Mouse (Mus musculus): ENCODE data around the gene Dpep3. TPM values are rescaled to one million over a fixed set of nuclear protein-coding genes. Genes with fewer than 3 reads are reported as not detected.
"Not testable (repeated sequence)": the region's sequence is repeated elsewhere in the genome, so short reads cannot be mapped to it uniquely, and the experiment has no call there.

The Dpep3 gene
- polyA plus RNA-seq (2015; fragmentation: Nextera tagmentation; extraction: Ambion mirVana) = not detected in 2 replicates

GRCm38 (mm10) chr8:105979325-105979724 lies at the start of gene Dpep3:
Gene Dpep3 (minus strand): TSS chr8:105979429.
- Histone ChIP-seq H3K4me1 (no peaks in the 10 kb centered on the region), H3K27me3 (no peaks in the 10 kb centered on the region), H3K9ac (no peak within 1 kb of the TSS), H3K27ac (no peak within 1 kb of the TSS), H3K36me3 (ENCODE audit: poor library complexity, severe bottlenecking) (no peaks in the 10 kb centered on the region), H3K4me2 (no peak within 1 kb of the TSS), H3K4me3 (no peak within 1 kb of the TSS), H3K9me3 (replicated peaks) (no peaks in the 10 kb centered on the region)
- ATAC-seq = no peak
- WGBS = 93% methylated on average over 15 of the region's 15 CpGs

- ATAC-seq = peak; percentile 59; the same call in 1 of the 2 replicates
- H3K4me1 ChIP-seq = no peaks in the 10 kb centered on the region
- no peak overlapping the region for H3K9ac ChIP-seq
- H3K9me3 ChIP-seq (replicated peaks) = no peaks in the 10 kb centered on the region
- no peak overlapping the region for H3K27ac ChIP-seq
- H3K4me2 ChIP-seq = no peak overlapping the region
- H3K36me3 ChIP-seq (ENCODE audit: poor library complexity, severe bottlenecking) = peaks cover 39% of the 10 kb centered on the region
- no peak overlapping the region for H3K4me3 ChIP-seq
- H3K27me3 ChIP-seq = no peaks in the 10 kb centered on the region
Measured at GRCm38 (mm10) chr8:106022483-106022882, 43.3 kb upstream of the Dpep3 start.

GRCm38 (mm10) chr8:106018039-106018438 lies 38.8 kb upstream of the Dpep3 start:
- Histone ChIP-seq H3K27me3 (no peaks in the 10 kb centered on the region), H3K4me1 (no peaks in the 10 kb centered on the region), H3K4me2 (no peak overlapping the region), H3K27ac (no peak overlapping the region), H3K4me3 (no peak overlapping the region), H3K36me3 (ENCODE audit: poor library complexity, severe bottlenecking) (peaks cover 29% of the 10 kb centered on the region), H3K9ac (no peak overlapping the region), H3K9me3 (replicated peaks) (no peaks in the 10 kb centered on the region)
- ATAC-seq = no peak
- 96% methylated on average over 3 of the region's 3 CpGs for WGBS

- no peak overlapping the region for H3K27ac ChIP-seq
- H3K9ac ChIP-seq = no peak overlapping the region
- H3K36me3 ChIP-seq (ENCODE audit: poor library complexity, severe bottlenecking) = peaks cover 29% of the 10 kb centered on the region
- H3K4me2 ChIP-seq = no peak overlapping the region
- H3K4me1 ChIP-seq = no peaks in the 10 kb centered on the region
- H3K4me3 ChIP-seq = no peak overlapping the region
- H3K27me3 ChIP-seq = no peaks in the 10 kb centered on the region
- 89% methylated on average over 7 of the region's 7 CpGs for WGBS
- ATAC-seq = no peak
- H3K9me3 ChIP-seq (replicated peaks) = no peaks in the 10 kb centered on the region
Measured at GRCm38 (mm10) chr8:106017130-106017529, 37.9 kb upstream of the Dpep3 start.

GRCm38 (mm10) chr8:106016284-106016683 lies 37.1 kb upstream of the Dpep3 start:
- Histone ChIP-seq H3K27ac (no peak overlapping the region), H3K27me3 (no peaks in the 10 kb centered on the region), H3K4me1 (peaks cover 5% of the 10 kb centered on the region; the same call in 1 of the 2 replicates), H3K4me3 (no peak overlapping the region), H3K4me2 (no peak overlapping the region), H3K9me3 (replicated peaks) (no peaks in the 10 kb centered on the region), H3K36me3 (ENCODE audit: poor library complexity, severe bottlenecking) (peaks cover 27% of the 10 kb centered on the region), H3K9ac (no peak overlapping the region)
- WGBS = 92% methylated on average over 6 of the region's 6 CpGs
- no peak for ATAC-seq

- H3K4me2 ChIP-seq = peak overlapping the region; percentile 100
- WGBS = 85% methylated on average over 8 of the region's 8 CpGs
- H3K27me3 ChIP-seq; H3K9ac ChIP-seq; H3K27ac ChIP-seq; H3K9me3 ChIP-seq (replicated peaks); ATAC-seq: not testable (repeated sequence)
- peaks cover 20% of the 10 kb centered on the region for H3K4me1 ChIP-seq
- H3K4me3 ChIP-seq = peak overlapping the region; percentile 97
- peaks cover 20% of the 10 kb centered on the region for H3K36me3 ChIP-seq (ENCODE audit: poor library complexity, severe bottlenecking)
Measured at GRCm38 (mm10) chr8:106012203-106012602, 33.0 kb upstream of the Dpep3 start.

GRCm38 (mm10) chr8:106011643-106011986 lies 32.4 kb upstream of the Dpep3 start, which contains the start of gene Ddx28:
Gene Ddx28 (minus strand): TSS chr8:106011882.
- WGBS = 2% methylated on average over 6 of the region's 6 CpGs
- Histone ChIP-seq H3K4me1 (peaks cover 20% of the 10 kb centered on the region), H3K27me3 (no peaks in the 10 kb centered on the region), H3K36me3 (ENCODE audit: poor library complexity, severe bottlenecking) (peaks cover 20% of the 10 kb centered on the region), H3K9me3 (replicated peaks) (no peaks in the 10 kb centered on the region), H3K9ac (peak within 1 kb of the TSS; percentile 91), H3K4me3 (peak within 1 kb of the TSS; percentile 97), H3K4me2 (peak within 1 kb of the TSS; percentile 100), H3K27ac (peak within 1 kb of the TSS; percentile 57; the same call in 1 of the 2 replicates)
- peak; percentile 17; the same call in 1 of the 2 replicates for ATAC-seq

- peak overlapping the region; percentile 57; the same call in 1 of the 2 replicates for H3K27ac ChIP-seq
- H3K4me2 ChIP-seq = peak overlapping the region; percentile 100
- WGBS = 1% methylated on average over 74 of the region's 74 CpGs
Measured at GRCm38 (mm10) chr8:106010748-106011642, 31.8 kb upstream of the Dpep3 start.

GRCm38 (mm10) chr8:106007891-106008290 lies 28.7 kb upstream of the Dpep3 start:
- not testable (repeated sequence) for H3K27me3 ChIP-seq; H3K9ac ChIP-seq; ATAC-seq; H3K9me3 ChIP-seq (replicated peaks); H3K4me3 ChIP-seq; H3K4me2 ChIP-seq; H3K27ac ChIP-seq
- peaks cover 20% of the 10 kb centered on the region for H3K4me1 ChIP-seq
- peaks cover 11% of the 10 kb centered on the region for H3K36me3 ChIP-seq (ENCODE audit: poor library complexity, severe bottlenecking)
- WGBS = 63% methylated on average over 3 of the region's 3 CpGs

More at GRCm38 (mm10) chr8:106010748-106011642, 31.8 kb upstream of the Dpep3 start:
- Histone ChIP-seq H3K36me3 (ENCODE audit: poor library complexity, severe bottlenecking) (peaks cover 15% of the 10 kb centered on the region), H3K4me3 (peak overlapping the region; percentile 97), H3K9me3 (replicated peaks) (no peaks in the 10 kb centered on the region), H3K4me1 (peaks cover 20% of the 10 kb centered on the region), H3K9ac (peak overlapping the region; percentile 91), H3K27me3 (no peaks in the 10 kb centered on the region)
- ATAC-seq = peak; percentile 97

- Histone ChIP-seq H3K9ac (no peak overlapping the region), H3K27ac (no peak overlapping the region), H3K9me3 (replicated peaks) (no peaks in the 10 kb centered on the region), H3K4me3 (no peak overlapping the region), H3K36me3 (ENCODE audit: poor library complexity, severe bottlenecking) (peaks cover 11% of the 10 kb centered on the region), H3K4me2 (no peak overlapping the region), H3K27me3 (no peaks in the 10 kb centered on the region), H3K4me1 (peaks cover 20% of the 10 kb centered on the region)
- WGBS = 90% methylated on average over 3 of the region's 3 CpGs
- no peak for ATAC-seq
Measured at GRCm38 (mm10) chr8:106007135-106007534, 27.9 kb upstream of the Dpep3 start.

GRCm38 (mm10) chr8:106006413-106006812 lies 27.2 kb upstream of the Dpep3 start:
- H3K9me3 ChIP-seq (replicated peaks) = no peaks in the 10 kb centered on the region
- no peak overlapping the region for H3K27ac ChIP-seq
- H3K4me2 ChIP-seq = no peak overlapping the region
- H3K27me3 ChIP-seq = 0 out of 2 replicates have a peak, but pooled peaks cover 3% of the 10 kb centered on the region
- peaks cover 11% of the 10 kb centered on the region for H3K36me3 ChIP-seq (ENCODE audit: poor library complexity, severe bottlenecking)
- no peak overlapping the region for H3K4me3 ChIP-seq
- ATAC-seq = no peak
- H3K4me1 ChIP-seq = peaks cover 16% of the 10 kb centered on the region
- no peak overlapping the region for H3K9ac ChIP-seq
- 90% methylated on average over 4 of the region's 4 CpGs for WGBS

- H3K9ac ChIP-seq = no peak within 1 kb of the TSS
- H3K4me2 ChIP-seq = no peak within 1 kb of the TSS
- H3K4me1 ChIP-seq = peaks cover 16% of the 10 kb centered on the region
- peaks cover 11% of the 10 kb centered on the region for H3K36me3 ChIP-seq (ENCODE audit: poor library complexity, severe bottlenecking)
- 82% methylated on average over 4 of the region's 4 CpGs for WGBS
- H3K4me3 ChIP-seq = no peak within 1 kb of the TSS
- no peaks in the 10 kb centered on the region for H3K9me3 ChIP-seq (replicated peaks)
- H3K27me3 ChIP-seq = 0 out of 2 replicates have a peak, but pooled peaks cover 3% of the 10 kb centered on the region
- ATAC-seq = no peak
- H3K27ac ChIP-seq = no peak within 1 kb of the TSS
Measured at GRCm38 (mm10) chr8:106005875-106006274, 26.6 kb upstream of the Dpep3 start, which contains the start of gene Dpep2nb. Gene Dpep2nb (minus strand): TSS chr8:106005975.
